Mouse (Mus musculus) monocyte, adult 2 months (primary cell): ENCODE measurements around the gene Gfod1.
A peak's percentile ranks its signal among the peaks of the same experiment; 100 is the strongest.

Experiments
- DNase-seq, 2 experiments: peaks; one replicate each; pipeline ENCODE4 v3.0.0; 2022; ENCODE audit warnings: low spot score in 2 of 2, low read depth in 1 of 2

The Gfod1 gene

GRCm38 (mm10) chr13:43300366-43300765, 3.6 kb downstream of the Gfod1 start:
- DNase-seq, result no peak

GRCm38 (mm10) chr13:43299171-43299570, 4.8 kb downstream of the Gfod1 start:
- DNase-seq, result no peak

DNA sequence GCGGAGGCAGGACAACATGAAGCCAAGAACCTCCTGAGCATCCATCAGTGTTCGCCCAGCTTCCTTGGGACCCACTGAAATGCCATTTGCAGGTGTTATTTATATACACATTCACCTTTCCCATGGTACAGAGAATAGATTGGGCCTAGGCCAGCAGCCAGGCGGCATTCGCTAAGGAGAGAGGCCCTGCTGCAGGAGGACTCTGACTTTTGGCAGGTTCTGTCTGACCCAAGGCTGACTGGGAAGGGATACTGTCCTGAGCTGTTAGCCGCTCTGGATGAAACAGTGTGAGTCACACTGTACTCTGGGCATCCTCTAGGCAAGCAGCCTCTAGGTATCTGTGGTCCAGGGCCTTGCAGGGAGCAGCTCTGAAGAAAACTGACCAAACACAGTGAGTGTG, 6.4 kb downstream of the Gfod1 start:
- DNase-seq, result no peak

GRCm38 (mm10) chr13:43296140-43296805, 7.7 kb downstream of the Gfod1 start:
- no peak for DNase-seq

- DNase-seq, result peak; percentile 57 to 59
Measured at GRCm38 (mm10) chr13:43295684-43296083, 8.3 kb downstream of the Gfod1 start.

GRCm38 (mm10) chr13:43294957-43295590, 8.9 kb downstream of the Gfod1 start:
- DNase-seq, result peak; percentile 41 to 49

DNA sequence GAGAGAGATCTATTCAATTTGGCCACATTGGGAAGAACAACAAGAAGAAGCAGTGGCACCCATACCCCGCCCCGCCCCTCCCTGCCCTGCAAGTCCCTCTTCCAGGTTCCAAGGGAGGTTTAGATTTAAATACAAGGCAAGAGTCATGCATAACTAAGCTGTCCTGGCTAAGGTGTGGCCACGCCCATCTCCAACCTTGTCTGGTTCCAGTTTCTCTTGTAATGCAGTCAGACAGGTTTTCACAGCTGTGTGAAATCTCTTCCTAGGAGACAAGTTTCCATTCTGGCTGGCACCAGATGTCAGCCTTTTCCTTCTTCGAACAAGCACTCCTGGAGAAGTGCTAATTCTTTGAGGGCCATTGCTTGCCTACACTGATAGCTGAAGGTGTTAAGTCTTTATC, 11.1 kb downstream of the Gfod1 start:
- no peak for DNase-seq

DNA sequence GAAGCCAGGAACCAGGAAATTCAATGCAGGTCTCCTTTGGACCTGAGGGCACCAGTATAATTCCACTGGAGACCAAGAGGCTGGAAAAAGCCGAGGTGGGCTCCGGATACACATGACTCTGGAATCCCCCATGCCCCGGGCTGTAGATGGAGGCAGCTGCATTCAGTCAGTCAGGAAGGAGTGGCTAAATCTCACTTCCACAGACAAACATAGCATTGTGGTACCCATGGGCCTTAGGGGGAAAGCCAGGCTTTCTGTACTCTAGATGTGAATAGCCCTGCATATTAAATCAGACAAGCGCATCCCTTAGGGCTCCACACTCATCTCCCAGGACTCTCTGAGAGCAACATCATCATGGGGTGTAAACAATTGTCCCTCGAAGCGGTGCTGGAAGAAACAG, 14.9 kb downstream of the Gfod1 start:
- DNase-seq, result no peak

- no peak for DNase-seq
Measured at GRCm38 (mm10) chr13:43288444-43288843, 15.5 kb downstream of the Gfod1 start.

DNA sequence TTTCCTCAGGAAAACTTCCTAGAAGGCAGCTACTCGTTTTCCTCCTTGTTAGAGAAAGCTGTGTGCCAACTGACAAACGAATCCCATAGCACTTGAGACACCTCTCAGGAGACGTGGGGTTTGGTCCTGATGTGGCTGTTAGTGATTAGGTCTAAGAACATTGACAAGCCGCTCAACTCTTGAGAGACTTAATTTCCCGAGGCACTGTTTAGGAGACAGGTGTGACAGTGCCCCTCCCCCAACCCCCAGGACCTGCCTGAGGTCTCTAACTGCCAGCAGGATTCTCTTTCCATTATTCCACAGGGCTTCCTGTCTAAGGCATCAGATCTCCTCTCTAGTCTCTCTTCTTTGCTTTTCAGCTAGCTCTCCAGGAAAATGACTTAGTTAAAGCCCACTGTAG, 15.9 kb downstream of the Gfod1 start:
- no peak for DNase-seq

DNA sequence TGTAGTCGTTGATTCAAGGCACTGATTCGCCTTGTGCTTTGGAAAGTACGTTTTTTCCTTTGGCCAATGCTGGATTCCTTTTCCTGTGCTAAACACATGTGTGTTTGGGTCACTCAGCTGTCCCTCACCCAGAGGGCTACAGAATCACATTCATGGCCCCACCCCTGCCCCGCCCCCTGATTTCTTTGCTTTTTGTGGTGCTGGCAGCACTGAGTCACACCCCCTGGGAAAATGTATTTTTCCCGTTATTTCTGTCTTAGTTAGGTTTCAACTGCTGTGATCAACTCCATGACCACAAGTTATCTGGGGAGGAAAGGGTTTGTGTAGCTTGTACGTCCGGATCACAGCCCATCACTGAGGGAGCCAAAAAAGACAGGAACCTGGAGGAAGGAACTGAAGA, 17.1 kb downstream of the Gfod1 start:
- DNase-seq, result no peak

DNA sequence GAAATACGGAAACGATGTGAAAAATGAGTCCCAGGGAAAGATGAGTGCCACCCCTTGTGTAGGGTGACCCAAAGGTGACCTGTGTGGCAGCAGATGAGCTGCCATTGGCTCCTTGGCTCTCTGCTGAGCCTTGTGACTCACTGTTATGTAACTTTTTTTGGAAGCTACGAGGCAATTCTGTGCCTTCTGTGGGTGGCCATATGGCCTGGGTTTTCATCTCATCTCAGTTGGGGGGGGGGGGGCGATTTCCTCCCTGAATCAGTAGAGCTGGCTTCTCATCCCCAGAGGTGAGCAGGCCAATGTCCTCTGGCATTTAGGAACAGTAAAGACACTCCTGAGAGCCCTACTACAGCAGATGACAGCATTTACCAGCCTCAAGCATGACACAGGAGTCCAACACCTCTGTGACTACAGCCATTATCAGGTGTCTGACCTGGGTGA, 19.2 kb downstream of the Gfod1 start:
- DNase-seq, result no peak

DNA sequence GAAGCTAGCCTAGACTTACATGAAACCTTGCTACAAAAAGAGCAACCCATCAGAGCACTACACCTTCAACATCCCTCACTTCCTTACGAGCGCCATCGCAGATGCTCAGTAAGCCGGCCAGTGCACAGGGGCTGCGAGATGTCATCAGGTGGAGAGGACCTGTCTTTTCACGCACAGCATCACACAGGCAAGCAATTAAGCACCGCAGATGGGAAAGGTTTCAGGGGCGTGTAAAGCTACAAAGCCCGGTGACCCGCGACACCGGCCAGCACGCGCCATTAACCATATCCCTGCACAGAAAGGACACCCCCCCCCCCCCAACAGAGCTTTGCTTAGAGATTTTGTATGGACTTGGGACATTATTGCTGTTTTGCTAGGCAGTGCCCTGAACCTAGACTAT, 30.1 kb downstream of the Gfod1 start:
- DNase-seq, result no peak

DNA sequence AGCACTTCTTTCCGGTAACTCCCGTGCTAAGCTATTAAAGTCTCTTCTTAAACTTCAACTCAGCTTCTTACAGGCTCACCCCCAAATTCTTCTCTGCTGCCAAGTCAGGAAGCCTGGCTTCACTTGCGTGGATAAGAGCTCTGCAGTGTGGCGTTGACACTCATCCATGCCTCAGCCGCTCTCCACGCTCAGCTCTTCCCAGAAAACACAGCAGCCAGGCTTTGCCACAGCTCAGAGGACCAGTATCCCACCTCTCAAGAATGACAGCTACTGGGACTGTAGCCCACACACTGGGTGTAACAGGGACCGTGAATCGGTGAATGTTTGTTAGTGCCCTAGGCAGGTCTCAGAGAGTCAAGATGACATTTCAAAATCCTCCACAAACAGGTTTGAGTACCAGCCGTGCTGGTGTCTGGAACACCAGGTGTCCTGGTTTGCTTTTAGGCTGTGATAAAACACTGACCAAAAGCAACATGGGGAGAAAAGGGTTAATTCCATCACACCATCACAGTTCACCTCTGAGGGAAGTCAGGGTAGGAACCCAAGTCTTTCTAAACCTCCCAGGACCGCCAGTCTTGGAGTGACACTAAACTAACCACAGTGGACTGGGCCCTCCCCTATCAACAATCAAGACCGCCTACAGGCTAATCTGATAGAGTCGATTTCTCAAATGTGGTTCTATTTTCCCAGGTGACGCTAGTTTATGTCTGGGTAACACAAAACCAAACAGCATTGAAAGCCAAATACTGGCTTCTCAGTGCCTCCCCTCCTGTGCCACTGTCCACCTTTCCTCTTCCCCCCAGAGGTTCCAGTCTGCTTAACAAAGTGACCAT, 31.5 kb downstream of the Gfod1 start:
- DNase-seq, result no peak

DNA sequence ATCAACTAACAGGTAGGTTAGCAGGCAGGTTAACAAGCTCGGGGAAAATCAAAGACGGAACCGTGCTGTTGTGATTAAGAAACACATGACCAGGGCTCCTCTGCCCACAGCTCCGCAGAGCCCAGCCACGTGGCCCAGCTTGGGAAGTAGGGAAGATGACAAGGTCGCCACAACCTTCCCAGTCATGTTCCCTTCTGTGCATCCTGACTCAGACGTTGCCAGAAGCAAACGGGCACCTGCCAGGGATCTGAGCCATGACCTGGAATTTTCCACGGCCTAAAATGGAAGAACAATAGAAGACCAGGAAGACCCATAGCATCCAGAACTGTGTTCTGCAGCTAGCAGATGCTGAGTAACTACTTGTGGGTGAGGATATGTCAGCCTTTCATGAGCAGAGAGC, 32.5 kb downstream of the Gfod1 start:
- DNase-seq, result no peak

DNA sequence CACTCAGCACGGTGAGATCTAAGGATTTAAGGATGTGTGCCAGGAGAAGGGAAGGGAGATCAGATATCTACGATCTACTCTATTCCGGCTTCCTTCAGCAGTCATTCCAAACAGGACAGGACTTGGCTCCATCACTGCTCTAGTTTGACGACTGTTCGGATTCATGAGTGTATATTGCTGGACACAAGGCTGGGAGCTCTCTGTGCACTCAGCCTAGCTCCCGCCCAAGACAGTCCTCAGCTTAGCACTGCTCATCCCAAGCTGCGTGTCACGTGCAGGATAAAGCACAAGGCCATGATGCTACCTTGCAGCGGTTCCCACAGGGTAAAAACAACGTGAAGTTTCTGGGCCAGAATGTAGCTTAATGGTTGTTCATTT, 33.8 kb downstream of the Gfod1 start:
- no peak for DNase-seq

DNA sequence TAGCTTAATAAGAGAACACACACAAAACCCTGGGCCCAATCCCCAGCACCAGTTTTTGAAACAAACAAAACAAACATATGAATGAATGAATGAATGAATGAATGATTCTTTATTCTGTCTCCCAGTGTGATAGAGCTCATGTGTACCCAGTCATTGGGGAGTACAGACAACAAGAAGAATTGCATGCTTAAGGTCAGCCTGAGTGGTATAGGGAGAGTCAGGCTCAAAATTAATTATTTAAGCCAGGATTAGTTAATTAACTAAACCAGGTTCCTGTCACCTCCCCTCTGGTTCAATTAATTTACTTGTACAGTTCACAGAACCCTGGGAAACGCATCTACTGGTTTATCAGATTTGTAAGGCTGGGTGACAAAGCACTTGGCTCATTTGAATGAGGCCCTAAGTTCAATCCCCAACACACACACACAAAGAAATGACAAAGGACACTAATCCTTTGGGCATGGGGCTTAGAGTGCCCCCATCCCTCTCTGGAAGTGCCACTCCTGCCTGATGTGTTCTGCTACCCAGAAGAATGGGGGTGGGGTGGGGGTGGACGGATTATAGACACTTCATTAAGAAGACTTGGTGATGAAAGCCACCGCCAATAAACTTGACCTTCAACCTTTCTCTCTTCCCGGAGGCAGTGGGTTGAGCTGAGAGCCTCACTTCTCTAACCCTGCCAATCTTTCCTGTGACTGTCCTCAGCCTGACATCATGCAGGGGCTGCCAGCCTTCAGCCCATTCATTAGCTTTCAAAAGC, 34.3 kb downstream of the Gfod1 start:
- DNase-seq, result no peak

- DNase-seq, result peak; percentile 79 to 83
Measured at GRCm38 (mm10) chr13:43268539-43269327, 35.2 kb downstream of the Gfod1 start.

DNA sequence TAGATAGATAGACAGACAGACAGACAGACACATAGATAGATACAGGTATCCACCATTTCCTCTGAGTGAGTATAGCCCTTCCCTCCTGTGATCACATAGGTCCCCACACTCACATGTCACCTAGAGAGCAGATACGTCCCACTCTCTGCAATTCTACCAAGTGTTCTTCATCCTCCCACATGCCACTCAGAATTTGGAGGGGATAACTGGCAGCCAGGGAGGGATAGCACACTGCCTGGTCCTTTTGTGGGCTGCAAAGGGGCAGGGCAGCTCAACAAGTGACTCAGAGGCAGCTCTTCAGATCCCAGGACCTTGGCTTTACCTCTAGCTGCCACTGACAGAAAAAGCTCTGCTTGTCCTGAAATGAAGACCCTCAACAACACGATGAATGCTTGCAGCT, 36.1 kb downstream of the Gfod1 start:
- no peak for DNase-seq

DNA sequence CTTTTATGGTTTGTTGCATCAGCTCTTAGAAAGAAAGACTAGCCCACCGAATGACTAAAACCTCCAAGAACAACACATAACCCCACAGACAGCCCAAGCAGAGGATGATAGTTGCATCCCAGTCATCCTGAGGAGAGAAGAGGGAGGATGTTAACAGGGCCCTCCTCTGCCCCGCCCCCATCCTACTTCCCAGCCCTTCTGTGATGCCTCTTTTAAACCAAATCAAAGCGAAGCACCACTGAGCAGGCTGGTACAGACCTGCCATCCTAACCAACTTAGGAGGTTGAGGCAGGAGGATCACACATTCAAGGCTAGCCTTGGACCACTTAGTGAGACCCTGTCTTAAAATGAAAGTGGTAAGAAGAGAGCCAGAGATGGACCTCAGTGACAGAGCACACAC, 36.8 kb downstream of the Gfod1 start:
- no peak for DNase-seq

DNA sequence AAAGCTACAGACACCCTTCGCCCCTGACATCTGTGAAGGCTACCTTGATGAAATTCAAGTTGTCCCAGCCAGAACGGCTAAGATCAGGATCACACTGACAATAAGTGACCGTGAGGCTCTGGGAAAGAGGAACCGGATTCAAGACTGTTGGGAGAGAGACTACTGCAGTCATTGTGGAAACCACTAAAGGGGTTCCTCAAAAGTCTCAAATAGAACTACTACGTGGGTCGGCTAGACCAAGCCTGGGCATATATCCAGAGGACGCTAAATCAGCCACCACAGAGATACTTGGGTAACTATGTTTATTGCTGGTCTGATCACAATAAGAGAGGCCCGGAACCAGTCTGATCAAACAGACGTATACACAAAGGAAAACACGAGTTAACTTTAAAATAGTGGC, 37.6 kb downstream of the Gfod1 start:
- DNase-seq, result peak in 1 of 2 experiments; percentile 25
